Mouse (Mus musculus) liver, postnatal 0 days (tissue): ENCODE data around the gene Prelid3b. TPM values are rescaled to one million over a fixed set of nuclear protein-coding genes. Genes with fewer than 3 reads are reported as not detected.

Experiments
- ATAC-seq: fragments of 200-750 bp; cut with Nextera tagmentation; 2 replicates; pipeline ENCODE4 v1.8.0; 2017; ENCODE audit warnings: mild to moderate bottlenecking, moderate library complexity
- DNase-seq: peaks from one replicate; pipeline ENCODE4 v3.0.0-alpha.2; 2016
- H3K27ac ChIP-seq: fragments of 300-500 bp; sonication (generic); 2 replicates; pipeline ENCODE4 v1.5.1; 2014; ENCODE audit warnings: antibody characterized with exemption, moderate library complexity, mild to moderate bottlenecking, low read depth
- H3K27me3 ChIP-seq: fragments of 300-500 bp; sonication (generic); 2 replicates; pipeline ENCODE4 v1.6.1; 2014; ENCODE audit warnings: low read length, control low read depth, mixed read lengths; ENCODE audit not compliant: insufficient read depth
- H3K36me3 ChIP-seq: fragments of 300-500 bp; sonication (generic); replicated peaks from 2 replicates; pipeline ENCODE4 v1.6.1; 2014; ENCODE audit warnings: mild to moderate bottlenecking, control low read depth, low read length, moderate library complexity, mixed read lengths; ENCODE audit not compliant: insufficient read depth
- H3K4me1 ChIP-seq: fragments of 300-500 bp; sonication (generic); 2 replicates; pipeline ENCODE4 v1.6.1; 2014; ENCODE audit warnings: antibody characterized with exemption, mild to moderate bottlenecking, control low read depth; ENCODE audit not compliant: insufficient read depth
- H3K4me2 ChIP-seq: fragments of 300-500 bp; sonication (generic); 2 replicates; pipeline ENCODE4 v1.6.1; 2014; ENCODE audit warnings: low read depth, mild to moderate bottlenecking, low read length, moderate library complexity, mixed read lengths
- H3K4me3 ChIP-seq: fragments of 300-500 bp; sonication (generic); 2 replicates; pipeline ENCODE4 v1.5.1; 2014; ENCODE audit warnings: low read depth, low read length
- H3K9ac ChIP-seq: fragments of 300-500 bp; sonication (generic); replicated peaks from 2 replicates; pipeline ENCODE4 v1.6.1; 2014; ENCODE audit warnings: mild to moderate bottlenecking, moderate library complexity
- H3K9me3 ChIP-seq: fragments of 300-500 bp; sonication (generic); 2 replicates; pipeline ENCODE4 v1.6.1; 2016; ENCODE audit warnings: mild to moderate bottlenecking, control low read depth, low read length, mixed read lengths
- CTCF ChIP-seq: sonication (generic); IDR thresholded peaks from 2 replicates; pipeline ENCODE4 v1.5.1; 2016; ENCODE audit warnings: antibody characterized with exemption, low read depth
- EP300 ChIP-seq: IDR thresholded peaks from 2 replicates; pipeline ENCODE4 v1.6.1; 2016; ENCODE audit warnings: antibody characterized with exemption, low read depth, mild to moderate bottlenecking
- WGBS: fragments of 180-500 bp; shearing (Covaris S2); extraction: QIAGEN DNeasy Blood & Tissue Kit; methylation state at CpG from one replicate; pipeline ENCODE4 v1.1.7; 2014; ENCODE audit not compliant: insufficient replicate concordance; 5-methylcytosine and 5-hydroxymethylcytosine counted together
- polyA plus RNA-seq: library from polyadenylated mRNA; unstranded; fragments of >200 nt; fragmentation: Nextera tagmentation; extraction: Ambion mirVana; gene quantifications from 2 replicates; pipeline ENCODE4 v1.2.1, GENCODE M21; 2015

Prelid3b gene
- polyA plus RNA-seq, 1 experiment from 2014 or later: 72.3 TPM

DNA sequence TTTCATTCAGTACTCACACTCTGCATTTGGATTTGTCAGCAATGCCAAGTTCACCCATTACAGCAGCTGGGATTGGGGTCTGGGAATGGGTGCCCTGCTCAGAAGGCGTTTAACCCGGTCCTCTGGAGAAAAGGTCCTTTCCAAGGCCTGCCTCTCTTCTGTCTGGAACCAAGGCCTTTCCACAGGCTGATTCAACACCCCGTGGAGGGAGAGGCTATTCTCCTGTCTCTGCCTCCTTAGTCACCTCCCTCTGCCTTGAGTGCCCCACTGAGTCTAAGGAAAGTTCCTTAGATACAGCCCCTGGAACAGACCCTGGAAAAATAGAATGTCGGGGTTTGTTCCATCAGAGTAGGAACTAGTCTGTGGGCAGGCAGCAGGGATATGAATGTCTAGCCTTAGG is 24.5 kb downstream of the Prelid3b start:
- H3K36me3 ChIP-seq: no peaks in the 10 kb centered on the region
- no peak for ATAC-seq
- 83% methylated on average over 4 of the region's 4 CpGs for WGBS
- H3K27ac ChIP-seq: no peak overlapping the region
- H3K4me3 ChIP-seq: no peak overlapping the region
- DNase-seq: no peak
- H3K4me2 ChIP-seq: no peak overlapping the region
- H3K27me3 ChIP-seq: no peaks in the 10 kb centered on the region
- no peaks in the 10 kb centered on the region for H3K9me3 ChIP-seq
- no peak overlapping the region for H3K9ac ChIP-seq
- peaks cover 11% of the 10 kb centered on the region for H3K4me1 ChIP-seq
- TF ChIP-seq CTCF (no peak), EP300 (no peak)

GRCm38 (mm10) chr2:174446905-174447304 is 26.0 kb downstream of the Prelid3b start:
- 65% methylated on average over 8 of the region's 8 CpGs for WGBS
- Histone ChIP-seq H3K9me3 (no peaks in the 10 kb centered on the region), H3K36me3 (no peaks in the 10 kb centered on the region), H3K27ac (no peak overlapping the region), H3K9ac (no peak overlapping the region), H3K4me1 (peaks cover 9% of the 10 kb centered on the region), H3K4me2 (no peak overlapping the region), H3K4me3 (no peak overlapping the region), H3K27me3 (no peaks in the 10 kb centered on the region)
- no peak for ATAC-seq
- TF ChIP-seq EP300 (no peak), CTCF (no peak)
- DNase-seq: no peak

DNA sequence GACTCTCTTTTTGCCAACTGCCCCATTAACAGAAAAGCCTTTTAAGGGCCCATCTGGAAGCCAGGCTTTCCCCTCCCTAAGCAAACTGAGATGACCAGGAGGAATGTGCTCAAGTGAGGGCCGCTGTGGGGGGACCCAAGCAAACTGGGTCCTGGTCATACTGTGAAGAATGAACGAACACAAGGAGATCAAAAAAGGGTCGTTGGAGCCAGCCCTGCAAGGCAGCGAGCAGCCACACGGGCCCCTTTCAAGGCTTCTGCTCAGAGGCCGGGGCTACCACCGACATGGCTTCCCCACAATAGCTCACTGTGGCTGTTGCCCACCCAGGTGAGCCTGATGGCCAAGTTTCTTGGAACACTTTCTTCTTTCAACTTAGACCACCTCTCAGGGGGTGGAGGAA is 26.4 kb downstream of the Prelid3b start:
- H3K4me3 ChIP-seq: no peak overlapping the region
- no peak for ATAC-seq
- WGBS: 52% methylated on average over 7 of the region's 7 CpGs
- no peaks in the 10 kb centered on the region for H3K27me3 ChIP-seq
- DNase-seq: no peak
- H3K4me2 ChIP-seq: no peak overlapping the region
- no peaks in the 10 kb centered on the region for H3K36me3 ChIP-seq
- H3K27ac ChIP-seq: no peak overlapping the region
- H3K9me3 ChIP-seq: no peaks in the 10 kb centered on the region
- H3K4me1 ChIP-seq: peaks cover 7% of the 10 kb centered on the region
- H3K9ac ChIP-seq: no peak overlapping the region
- no peak for TF ChIP-seq CTCF
- no peak for TF ChIP-seq EP300

GRCm38 (mm10) chr2:174445018-174445417 is 27.9 kb downstream of the Prelid3b start:
- WGBS: 65% methylated on average over 6 of the region's 6 CpGs
- H3K4me1 ChIP-seq: peaks cover 1% of the 10 kb centered on the region
- no peak overlapping the region for H3K9ac ChIP-seq
- no peak for DNase-seq
- H3K9me3 ChIP-seq: no peaks in the 10 kb centered on the region
- no peak overlapping the region for H3K4me2 ChIP-seq
- no peak for ATAC-seq
- no peaks in the 10 kb centered on the region for H3K27me3 ChIP-seq
- H3K36me3 ChIP-seq: no peaks in the 10 kb centered on the region
- no peak overlapping the region for H3K27ac ChIP-seq
- H3K4me3 ChIP-seq: no peak overlapping the region
- TF ChIP-seq EP300 (no peak), CTCF (no peak)

- Histone ChIP-seq H3K4me2 (no peak overlapping the region), H3K9me3 (no peaks in the 10 kb centered on the region), H3K36me3 (no peaks in the 10 kb centered on the region), H3K27ac (no peak overlapping the region), H3K4me1 (peaks cover 8% of the 10 kb centered on the region), H3K9ac (no peak overlapping the region), H3K4me3 (no peak overlapping the region), H3K27me3 (no peaks in the 10 kb centered on the region)
- WGBS: 65% methylated on average over 7 of the region's 7 CpGs
- no peak for TF ChIP-seq CTCF
- 0 out of 2 replicates have a peak, but pooled peaks have one; percentile 8 for TF ChIP-seq EP300
- no peak for ATAC-seq
- DNase-seq: no peak
Observed at GRCm38 (mm10) chr2:174444359-174444758, 28.5 kb downstream of the Prelid3b start.

DNA sequence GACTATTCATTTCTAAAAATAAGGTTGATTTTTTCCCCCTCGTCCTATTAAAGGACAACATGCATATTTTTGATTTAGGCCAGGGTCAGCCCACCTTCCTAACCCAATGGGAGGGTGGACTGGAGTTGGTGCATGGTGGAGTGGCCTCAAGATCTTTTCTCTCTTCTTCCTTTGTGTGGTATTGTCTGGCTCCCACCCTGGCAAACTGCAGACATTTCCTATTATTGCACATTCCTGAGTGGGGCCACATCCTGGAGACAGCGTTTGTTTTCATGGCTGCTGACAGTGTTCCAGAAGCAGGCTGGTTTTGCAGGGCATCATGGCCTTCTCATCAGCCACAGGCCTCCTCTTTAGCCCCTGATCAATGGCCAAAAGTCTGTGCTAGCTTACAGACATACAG is 29.8 kb downstream of the Prelid3b start:
- H3K27me3 ChIP-seq: no peaks in the 10 kb centered on the region
- no peak overlapping the region for H3K27ac ChIP-seq
- no peaks in the 10 kb centered on the region for H3K9me3 ChIP-seq
- no peak overlapping the region for H3K4me3 ChIP-seq
- no peak overlapping the region for H3K9ac ChIP-seq
- DNase-seq: no peak
- no peak overlapping the region for H3K4me2 ChIP-seq
- H3K4me1 ChIP-seq: peaks cover 20% of the 10 kb centered on the region
- TF ChIP-seq CTCF: no peak
- TF ChIP-seq EP300: no peak
- ATAC-seq: no peak
- H3K36me3 ChIP-seq: no peaks in the 10 kb centered on the region
- WGBS: 45% methylated on average over 2 of the region's 2 CpGs

DNA sequence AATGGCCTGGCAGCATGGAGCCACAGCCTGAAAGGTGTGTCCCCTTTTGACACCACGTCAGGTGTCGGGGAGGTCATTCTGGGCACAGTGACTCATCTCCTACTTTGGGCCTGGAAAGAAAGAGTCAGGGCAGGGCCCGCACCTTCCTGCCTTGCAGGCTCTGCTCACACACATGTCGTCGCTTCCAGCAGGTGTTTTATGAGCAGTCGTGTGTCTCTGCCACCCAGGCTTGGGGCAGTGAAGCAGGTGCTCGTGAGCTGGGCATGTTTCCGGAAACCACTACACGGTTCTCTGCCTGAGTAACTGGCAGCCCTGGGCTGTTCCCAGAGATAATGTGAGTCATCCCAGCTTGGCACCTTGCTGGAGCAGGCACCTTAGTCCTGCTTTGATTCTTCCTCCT is 30.4 kb downstream of the Prelid3b start:
- Histone ChIP-seq H3K9me3 (no peaks in the 10 kb centered on the region), H3K36me3 (no peaks in the 10 kb centered on the region), H3K4me3 (no peak overlapping the region), H3K27me3 (no peaks in the 10 kb centered on the region), H3K27ac (no peak overlapping the region), H3K4me1 (peaks cover 25% of the 10 kb centered on the region), H3K9ac (no peak overlapping the region), H3K4me2 (no peak overlapping the region)
- DNase-seq: no peak
- 83% methylated on average over 9 of the region's 9 CpGs for WGBS
- TF ChIP-seq CTCF: no peak
- no peak for TF ChIP-seq EP300
- ATAC-seq: no peak
